Mouse (Mus musculus) frontal cortex, adult 2 months (tissue): ENCODE measurements around the gene Myh7. TPM values are rescaled to one million over a fixed set of nuclear protein-coding genes. Genes with fewer than 3 reads are reported as not detected.
"Not testable (repeated sequence)": the region's sequence is repeated elsewhere in the genome, so short reads cannot be mapped to it uniquely, and the experiment has no call there.

ENCODE experiments used
- DNase-seq, 2 experiments: peaks; one replicate each; pipeline ENCODE4 v3.0.0; 2022; ENCODE audit warnings: low spot score in 1 of 2; ENCODE audit errors: extremely low spot score in 1 of 2
- polyA plus RNA-seq: library from polyadenylated mRNA; depleted of rRNA; stranded (reverse); fragments of >200 nt; gene quantifications from 2 replicates; pipeline ENCODE4 v1.2.3, GENCODE M21; 2012

Gene Myh7
- polyA plus RNA-seq, 1 experiment, result 29.3 TPM

- not testable (repeated sequence) for DNase-seq
These were observed 47.4 kb downstream of the Myh7 start for GRCm38 (mm10) chr14:54947008-54947407.

- no peak for DNase-seq
These were observed 48.3 kb downstream of the Myh7 start for GRCm38 (mm10) chr14:54945975-54946704.

GRCm38 (mm10) chr14:54944939-54945338 lies 49.5 kb downstream of the Myh7 start:
- no peak for DNase-seq

- DNase-seq, result no peak
These were observed 50.5 kb downstream of the Myh7 start for GRCm38 (mm10) chr14:54943971-54944370.

DNA sequence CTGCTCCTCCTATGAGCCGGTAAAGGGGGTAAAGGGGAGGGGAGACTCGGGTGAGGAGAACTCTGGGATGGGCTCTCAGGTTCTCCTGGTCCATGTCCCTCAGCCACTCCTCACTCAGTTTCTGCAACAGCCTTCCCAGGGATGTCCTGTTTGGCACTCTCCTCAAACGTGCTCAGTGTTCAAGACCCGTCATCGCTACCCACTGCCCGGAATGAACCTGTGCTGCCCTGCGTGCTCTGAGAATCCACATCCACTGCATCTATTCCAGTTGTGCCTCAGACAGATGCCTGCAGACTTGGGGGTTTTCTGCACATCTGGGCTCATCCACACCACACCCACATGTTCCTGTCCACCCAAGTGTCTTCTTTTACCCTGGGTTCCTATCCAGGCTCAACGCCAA lies 51.9 kb downstream of the Myh7 start:
- no peak for DNase-seq

GRCm38 (mm10) chr14:54941024-54941978 lies 53.1 kb downstream of the Myh7 start:
- DNase-seq, result no peak

DNA sequence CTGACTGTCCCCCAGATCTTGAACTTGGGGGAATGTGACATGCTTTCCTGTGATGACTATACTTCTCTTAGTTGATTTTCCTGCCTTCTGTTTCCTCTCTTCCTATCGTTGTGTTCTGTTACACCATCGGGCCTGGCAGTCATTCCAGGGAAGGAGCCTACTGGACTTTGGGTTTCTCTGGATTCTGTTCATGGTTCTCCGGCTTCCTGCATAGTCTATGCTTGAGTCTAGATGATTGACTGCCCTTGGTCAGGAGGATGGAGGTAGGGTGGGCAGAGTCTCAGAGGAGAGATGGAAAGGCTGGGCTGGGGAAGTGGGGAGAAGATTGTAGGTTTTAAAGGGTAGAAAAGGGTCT lies 54.3 kb downstream of the Myh7 start:
- no peak for DNase-seq

- peak in 1 of 2 experiments; percentile 76 for DNase-seq
These were observed 54.8 kb downstream of the Myh7 start for GRCm38 (mm10) chr14:54939434-54940175.

GRCm38 (mm10) chr14:54938431-54939219 lies 55.8 kb downstream of the Myh7 start:
- no peak for DNase-seq

GRCm38 (mm10) chr14:54937361-54938182 lies 56.9 kb downstream of the Myh7 start:
- no peak for DNase-seq

GRCm38 (mm10) chr14:54936831-54937160 lies 57.6 kb downstream of the Myh7 start:
- DNase-seq, result no peak

GRCm38 (mm10) chr14:54935904-54936830 lies 58.3 kb downstream of the Myh7 start, which contains the start of gene Cmtm5:
Cmtm5 (plus strand) TSS chr14:54936261.
- peak; percentile 71 to 77 for DNase-seq

GRCm38 (mm10) chr14:54932645-54933150 lies 61.7 kb downstream of the Myh7 start, which contains the start of gene Il25:
Il25 (plus strand) TSS chr14:54932695.
- no peak for DNase-seq

DNA sequence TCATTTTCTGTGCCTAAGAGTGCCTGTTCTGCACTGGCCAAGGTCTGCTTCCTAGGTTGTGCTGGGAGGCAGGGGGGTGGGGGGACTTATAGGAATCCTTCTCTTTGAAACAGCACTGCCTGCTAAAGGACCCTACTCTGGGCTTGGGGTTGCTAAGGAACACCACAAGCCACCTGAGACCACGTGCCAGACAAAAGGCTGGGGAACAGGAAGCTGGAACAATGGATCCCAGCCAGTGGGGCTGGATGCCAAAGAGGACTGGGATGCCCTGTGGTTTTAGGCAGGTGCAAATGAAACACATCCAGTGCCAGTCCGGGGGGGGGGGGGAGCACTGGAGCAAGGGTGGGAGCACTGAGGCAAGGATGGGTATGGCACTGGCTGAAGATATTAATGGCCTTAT lies 64.0 kb downstream of the Myh7 start:
- no peak for DNase-seq

DNA sequence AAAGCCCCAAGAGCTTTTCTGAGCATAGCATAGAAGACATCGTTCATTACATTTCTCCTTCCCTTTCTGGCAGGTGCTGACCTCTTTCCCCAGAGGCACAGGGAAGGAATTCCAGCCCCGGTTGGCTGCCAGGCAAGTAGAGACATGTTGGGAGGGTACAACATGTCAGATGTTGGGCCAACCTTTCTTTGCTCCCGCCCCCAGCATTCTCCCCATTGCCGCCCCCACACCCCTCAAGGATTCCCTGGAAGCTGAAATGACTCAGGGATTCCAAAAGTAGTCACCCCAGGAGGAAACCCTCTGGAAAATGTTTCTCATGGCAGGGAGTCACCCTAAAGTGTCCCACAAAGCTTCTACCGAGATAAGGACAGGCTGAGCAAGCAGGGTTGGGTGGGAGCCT lies 64.6 kb downstream of the Myh7 start:
- DNase-seq, result no peak

DNA sequence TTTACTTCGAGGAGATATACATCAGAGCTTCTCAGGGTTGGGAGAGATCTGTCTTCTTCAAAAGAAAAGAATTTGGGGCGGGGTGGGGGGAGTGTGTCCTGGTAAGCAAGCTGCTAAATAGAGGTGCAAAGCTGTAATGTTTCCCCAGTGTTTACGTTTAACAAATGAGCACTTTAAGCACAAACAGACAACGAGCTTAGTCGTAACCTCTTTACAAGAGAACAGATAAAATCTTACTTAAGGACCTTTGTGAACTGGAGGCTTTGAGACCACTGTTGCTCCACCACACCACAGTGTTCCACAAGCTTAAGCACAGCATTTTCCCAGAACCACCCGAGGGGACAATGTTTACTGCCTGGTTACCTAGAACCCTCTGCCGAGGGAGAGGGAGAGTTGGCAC lies 67.1 kb downstream of the Myh7 start:
- DNase-seq, result no peak

- DNase-seq, result no peak
These were observed 67.8 kb downstream of the Myh7 start for GRCm38 (mm10) chr14:54926401-54927158.
